Mouse (Mus musculus): ENCODE results near the gene Cep41. TPM values are rescaled to one million over a fixed set of nuclear protein-coding genes. Genes with fewer than 3 reads are reported as not detected.

The Cep41 gene
- polyA plus RNA-seq, 2 experiments = 44.3 to 50.9 TPM

GRCm38 (mm10) chr6:30714891-30715471 is 21.4 kb upstream of the Cep41 start:
- ATAC-seq (ENCODE audit: low FRiP score, low read depth) (peak; percentile 32; the same call in 1 of the 2 replicates), DNase-seq (ENCODE audit: low spot score) (peak; percentile 83)
- Histone ChIP-seq H3K27ac (replicated peaks; ENCODE audit: low read depth, low read length) (no peak overlapping the region), H3K4me2 (replicated peaks; ENCODE audit: low read depth, low read length, severe bottlenecking) (no peak overlapping the region; the same call in 1 of the 2 replicates), H3K27me3 (ENCODE audit: control insufficient read depth, insufficient read depth, low read length) (no peaks in the 10 kb centered on the region), H3K4me1 (ENCODE audit: control insufficient read depth, insufficient read depth, low read length) (peaks cover 21% of the 10 kb centered on the region), H3K4me3 (replicated peaks; ENCODE audit: low read length) (no peak overlapping the region), H3K9me3 (ENCODE audit: control insufficient read depth, low read length) (no peaks in the 10 kb centered on the region), H3K9ac (ENCODE audit: low read depth, low read length, severe bottlenecking) (no peak overlapping the region), H3K36me3 (ENCODE audit: control insufficient read depth, insufficient read depth, low read length) (no peaks in the 10 kb centered on the region)
- WGBS = 43% methylated on average over 5 of the region's 5 CpGs
- TF ChIP-seq POLR2A (IDR thresholded peaks at IDR 0.05; ENCODE audit: borderline replicate concordance, extremely low read depth, insufficient read depth, insufficient read length) = no peak

- Histone ChIP-seq H3K27me3 (ENCODE audit: control insufficient read depth, insufficient read depth, low read length) (no peaks in the 10 kb centered on the region), H3K9me3 (ENCODE audit: control insufficient read depth, low read length) (no peaks in the 10 kb centered on the region), H3K4me3 (replicated peaks; ENCODE audit: low read length) (no peak overlapping the region), H3K9ac (ENCODE audit: low read depth, low read length, severe bottlenecking) (no peak overlapping the region), H3K4me1 (ENCODE audit: control insufficient read depth, insufficient read depth, low read length) (peaks cover 31% of the 10 kb centered on the region), H3K27ac (replicated peaks; ENCODE audit: low read depth, low read length) (no peak overlapping the region; the same call in 1 of the 2 replicates), H3K36me3 (ENCODE audit: control insufficient read depth, insufficient read depth, low read length) (no peaks in the 10 kb centered on the region), H3K4me2 (replicated peaks; ENCODE audit: low read depth, low read length, severe bottlenecking) (no peak overlapping the region)
- WGBS = 36% methylated on average over 11 of the region's 11 CpGs
- no peak for DNase-seq (ENCODE audit: low spot score)
- TF ChIP-seq POLR2A (IDR thresholded peaks at IDR 0.05; ENCODE audit: borderline replicate concordance, extremely low read depth, insufficient read depth, insufficient read length) = no peak
- peak; percentile 28; the same call in 1 of the 2 replicates for ATAC-seq (ENCODE audit: low FRiP score, low read depth)
These were observed 20.3 kb upstream of the Cep41 start for GRCm38 (mm10) chr6:30713896-30714295.

DNA sequence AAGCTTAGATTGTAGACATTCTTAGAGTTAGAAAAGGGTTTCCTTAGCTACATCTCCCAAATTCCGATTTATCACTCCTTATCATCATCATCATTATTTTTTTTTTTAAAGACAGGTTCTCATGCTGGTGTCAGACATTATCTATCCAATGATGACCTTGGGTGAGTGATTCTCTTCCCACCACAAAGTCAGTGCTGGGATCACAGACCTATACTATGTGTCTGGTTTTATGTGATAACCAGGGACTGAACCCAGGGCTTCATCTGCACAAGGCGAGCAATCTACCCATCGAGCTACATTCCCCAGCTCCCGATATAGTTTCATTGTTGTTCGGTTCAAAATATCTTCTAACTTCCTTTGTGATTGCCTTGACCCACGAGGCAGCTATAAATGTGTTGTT is 19.9 kb upstream of the Cep41 start:
- Histone ChIP-seq H3K9ac (ENCODE audit: low read depth, low read length, severe bottlenecking) (no peak overlapping the region), H3K4me1 (ENCODE audit: control insufficient read depth, insufficient read depth, low read length) (peaks cover 31% of the 10 kb centered on the region), H3K27me3 (ENCODE audit: control insufficient read depth, insufficient read depth, low read length) (no peaks in the 10 kb centered on the region), H3K9me3 (ENCODE audit: control insufficient read depth, low read length) (no peaks in the 10 kb centered on the region), H3K36me3 (ENCODE audit: control insufficient read depth, insufficient read depth, low read length) (no peaks in the 10 kb centered on the region), H3K4me3 (replicated peaks; ENCODE audit: low read length) (no peak overlapping the region), H3K27ac (replicated peaks; ENCODE audit: low read depth, low read length) (no peak overlapping the region), H3K4me2 (replicated peaks; ENCODE audit: low read depth, low read length, severe bottlenecking) (no peak overlapping the region)
- ATAC-seq (ENCODE audit: low FRiP score, low read depth) (no peak), DNase-seq (ENCODE audit: low spot score) (no peak)
- WGBS = 43% methylated on average over 6 of the region's 6 CpGs
- TF ChIP-seq POLR2A (IDR thresholded peaks at IDR 0.05; ENCODE audit: borderline replicate concordance, extremely low read depth, insufficient read depth, insufficient read length) = no peak

DNA sequence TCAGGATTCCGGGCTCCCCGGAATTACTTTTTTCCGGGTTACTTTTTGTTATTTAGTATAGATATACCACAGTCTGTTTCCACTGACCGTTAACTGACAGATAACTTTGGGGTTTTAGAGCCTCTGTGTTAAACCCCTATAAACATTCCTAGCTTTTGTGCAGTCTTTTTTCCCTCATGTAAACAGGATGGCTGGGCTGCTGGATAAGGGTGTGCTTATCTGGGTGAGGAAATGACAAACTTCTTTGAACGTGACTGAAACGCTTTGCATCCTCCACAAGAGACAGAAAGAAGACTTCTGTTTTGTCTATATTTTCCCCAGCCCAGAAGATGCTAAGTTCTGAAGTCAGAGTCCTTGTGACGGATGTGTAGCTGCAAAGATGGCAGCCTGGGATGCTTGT is 18.9 kb upstream of the Cep41 start:
- Histone ChIP-seq H3K27ac (replicated peaks; ENCODE audit: low read depth, low read length) (no peak overlapping the region), H3K9ac (ENCODE audit: low read depth, low read length, severe bottlenecking) (no peak overlapping the region), H3K4me2 (replicated peaks; ENCODE audit: low read depth, low read length, severe bottlenecking) (no peak overlapping the region), H3K27me3 (ENCODE audit: control insufficient read depth, insufficient read depth, low read length) (no peaks in the 10 kb centered on the region), H3K36me3 (ENCODE audit: control insufficient read depth, insufficient read depth, low read length) (no peaks in the 10 kb centered on the region), H3K9me3 (ENCODE audit: control insufficient read depth, low read length) (no peaks in the 10 kb centered on the region), H3K4me1 (ENCODE audit: control insufficient read depth, insufficient read depth, low read length) (peaks cover 31% of the 10 kb centered on the region), H3K4me3 (replicated peaks; ENCODE audit: low read length) (no peak overlapping the region)
- TF ChIP-seq POLR2A (IDR thresholded peaks at IDR 0.05; ENCODE audit: borderline replicate concordance, extremely low read depth, insufficient read depth, insufficient read length) = no peak
- DNase-seq (ENCODE audit: low spot score) (no peak), ATAC-seq (ENCODE audit: low FRiP score, low read depth) (no peak)
- 45% methylated on average over 7 of the region's 7 CpGs for WGBS

DNA sequence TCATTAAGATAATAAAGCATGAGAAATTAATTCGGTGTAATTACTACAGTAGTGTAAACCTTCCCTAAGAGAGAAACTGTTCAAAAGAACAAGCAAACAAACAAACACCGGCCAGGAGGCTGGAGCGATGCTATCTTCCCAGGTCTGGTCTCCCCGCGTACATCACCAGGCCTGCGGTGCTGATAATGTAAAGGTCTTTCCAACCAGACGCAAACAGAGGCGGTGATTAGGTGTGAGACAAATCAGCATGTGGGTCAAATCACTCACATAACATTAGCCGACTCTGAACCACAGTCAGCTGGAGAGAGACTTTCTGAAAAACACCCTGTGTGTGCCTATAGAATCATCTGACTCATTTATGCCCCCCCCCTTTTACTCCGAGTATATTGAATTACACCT is 17.8 kb upstream of the Cep41 start:
- peaks cover 31% of the 10 kb centered on the region for H3K4me1 ChIP-seq (ENCODE audit: control insufficient read depth, insufficient read depth, low read length)

More for the DNA sequence above, 17.8 kb upstream of the Cep41 start:
- Histone ChIP-seq H3K4me2 (replicated peaks; ENCODE audit: low read depth, low read length, severe bottlenecking) (no peak overlapping the region), H3K9me3 (ENCODE audit: control insufficient read depth, low read length) (no peaks in the 10 kb centered on the region), H3K27me3 (ENCODE audit: control insufficient read depth, insufficient read depth, low read length) (no peaks in the 10 kb centered on the region), H3K36me3 (ENCODE audit: control insufficient read depth, insufficient read depth, low read length) (no peaks in the 10 kb centered on the region), H3K27ac (replicated peaks; ENCODE audit: low read depth, low read length) (peak overlapping the region; percentile 83), H3K4me3 (replicated peaks; ENCODE audit: low read length) (no peak overlapping the region), H3K9ac (ENCODE audit: low read depth, low read length, severe bottlenecking) (no peak overlapping the region)
- no peak for ATAC-seq (ENCODE audit: low FRiP score, low read depth)
- 27% methylated on average over 10 of the region's 10 CpGs for WGBS
- TF ChIP-seq POLR2A (IDR thresholded peaks at IDR 0.05; ENCODE audit: borderline replicate concordance, extremely low read depth, insufficient read depth, insufficient read length) = no peak
- no peak for DNase-seq (ENCODE audit: low spot score)
